8 mouse cellular contexts compared by ENCODE assay signal in genomic region chr8:126944781-126945691, GRCm38 (mm10). TPM values are rescaled to one million over a fixed set of nuclear protein-coding genes. Genes with fewer than 3 reads are reported as not detected.
A peak's percentile ranks its signal among the peaks of the same experiment; 100 is the strongest.
DNase-seq lines count a peak whose midpoint lies in the region; ATAC-seq and TF ChIP-seq lines count a peak whose summit lies in the region.

No protein-coding gene starts in this region.

- no peaks in the 10 kb centered on the region for H3K9me3 ChIP-seq in heart, postnatal 0 days (replicated peaks; ENCODE audit: control insufficient read depth, low read length)
- no peaks in the 10 kb centered on the region for H3K9me3 ChIP-seq in megakaryocyte, embryonic 14.5 days

- peaks cover 8% of the 10 kb centered on the region for H3K36me3 ChIP-seq in heart, postnatal 0 days (replicated peaks; ENCODE audit: control insufficient read depth, insufficient read depth, low read length)
- H3K36me3 ChIP-seq in megakaryocyte, embryonic 14.5 days (replicated peaks; ENCODE audit: low read length) = peaks cover 51% of the 10 kb centered on the region

- ATAC-seq in cerebellum, adult (ENCODE audit: insufficient number of reproducible peaks, low FRiP score, low TSS enrichment) = peak; percentile 24
- peak; percentile 73 for ATAC-seq in heart, postnatal 0 days (ENCODE audit: insufficient read depth, low read depth)

- TF ChIP-seq CTCF in heart, postnatal 0 days (IDR thresholded peaks at IDR 0.05; ENCODE audit: low read depth) = no peak

- DNase-seq in cerebellum, postnatal 36 days = no peak
- peak; percentile 32 to 40 for DNase-seq in adrenal gland, adult 18-20 months (ENCODE audit: low spot score in 2 of 2)
- peak; percentile 42 for DNase-seq in embryo, embryonic 11.5 days (ENCODE audit: low read depth, low spot score)
- DNase-seq in heart, postnatal 0 days (ENCODE audit: low spot score) = peak; percentile 55
- DNase-seq in kidney, postnatal 4 days = peak; percentile 69 to 83
- DNase-seq in right cerebral cortex, postnatal 14 days = peak; percentile 51

- peaks cover 14% of the 10 kb centered on the region for H3K4me1 ChIP-seq in heart, postnatal 0 days (ENCODE audit: control insufficient read depth, insufficient read depth)
- peaks cover 44% of the 10 kb centered on the region for H3K4me1 ChIP-seq in megakaryocyte, embryonic 14.5 days

- H3K4me3 ChIP-seq in heart, postnatal 0 days (ENCODE audit: low read depth, low read length) = peak overlapping the region; percentile 94
- H3K4me3 ChIP-seq in megakaryocyte, embryonic 14.5 days (replicated peaks) = peak overlapping the region; percentile 99

- peak overlapping the region; percentile 96 for H3K27ac ChIP-seq in heart, postnatal 0 days (ENCODE audit: low read depth)

- under 1% methylated on average over 46 of the region's 46 CpGs for WGBS in heart, postnatal 0 days

- no peak for TF ChIP-seq EP300 in heart, postnatal 0 days (IDR thresholded peaks at IDR 0.05; ENCODE audit: low read depth)

- peak overlapping the region; percentile 91 for H3K4me2 ChIP-seq in heart, postnatal 0 days (ENCODE audit: low read depth, low read length)

- no peaks in the 10 kb centered on the region for H3K27me3 ChIP-seq in heart, postnatal 0 days (ENCODE audit: control insufficient read depth, insufficient read depth, low read length)
- H3K27me3 ChIP-seq in megakaryocyte, embryonic 14.5 days (replicated peaks) = no peaks in the 10 kb centered on the region

- H3K9ac ChIP-seq in heart, postnatal 0 days (replicated peaks; ENCODE audit: low read depth, low read length) = peak overlapping the region; percentile 98

RNA-seq across cellular contexts. Expression of gene Tomm20, which starts 0.6 kb away (rescaled TPM):
- 100 to 1,000 TPM; 186 to 207 TPM for total RNA-seq in adrenal gland, adult 18-20 months (2021)
- 52.6 and 65.3 TPM in 2 replicates for total RNA-seq in heart, postnatal 0 days (2014; rRNA removed; ENCODE audit: low replicate concordance)
- 203 and 213 TPM in 2 replicates for polyA plus RNA-seq in heart, postnatal 0 days (2015; fragmentation: Nextera tagmentation; extraction: Ambion mirVana)
- polyA plus RNA-seq in megakaryocyte, embryonic 14.5 days (2012; ENCODE audit: insufficient read depth, low replicate concordance) = 997 and 1,071 TPM in 2 replicates

RNA-seq across cellular contexts. Expression of gene Rbm34, which starts 25.8 kb away (rescaled TPM):
- total RNA-seq in adrenal gland, adult 18-20 months (2021) = 10 to 100 TPM; 10.8 to 11.3 TPM
- 1.3 and 3.9 TPM in 2 replicates for total RNA-seq in heart, postnatal 0 days (2014; rRNA removed; ENCODE audit: low replicate concordance)
- 8.0 and 8.8 TPM in 2 replicates for polyA plus RNA-seq in heart, postnatal 0 days (2015; fragmentation: Nextera tagmentation; extraction: Ambion mirVana)
- polyA plus RNA-seq in megakaryocyte, embryonic 14.5 days (2012; ENCODE audit: insufficient read depth, low replicate concordance) = 4.8 and 6.9 TPM in 2 replicates

Comparison
In these comparisons a context has a peak if more than half of its experiments do, and no peak if none do; other contexts are left out.
1. DNase-seq: peak in adrenal gland, adult 18-20 months (2 of 2), embryo, embryonic 11.5 days (single experiment), heart, postnatal 0 days (single experiment), kidney, postnatal 4 days (2 of 2) and right cerebral cortex, postnatal 14 days (single experiment); none in cerebellum, postnatal 36 days (0 of 2).